Mouse (Mus musculus) forebrain, embryonic 11.5 days (tissue): ENCODE measurements around the gene Mok. TPM values are rescaled to one million over a fixed set of nuclear protein-coding genes. Genes with fewer than 3 reads are reported as not detected.

Experiments used
- ATAC-seq: fragments of 200-750 bp; cut with Nextera tagmentation; replicated peaks from 2 replicates; pipeline ENCODE4 v1.8.0; 2017; ENCODE audit warnings: moderate TSS enrichment; ENCODE audit not compliant: low FRiP score
- DNase-seq: peaks from one replicate; pipeline ENCODE4 v3.0.0-alpha.2; 2017; ENCODE audit warnings: low spot score
- H3K27ac ChIP-seq: fragments of 300-500 bp; sonication (generic); 2 replicates; pipeline ENCODE4 v1.5.1; 2014; ENCODE audit warnings: low read depth, low read length
- H3K27me3 ChIP-seq: fragments of 300-500 bp; sonication (generic); 2 replicates; pipeline ENCODE4 v1.6.1; 2014; ENCODE audit warnings: mild to moderate bottlenecking, low read length, mixed read lengths; ENCODE audit not compliant: control insufficient read depth, insufficient read depth
- H3K36me3 ChIP-seq: fragments of 300-500 bp; sonication (generic); 2 replicates; pipeline ENCODE4 v1.6.1; 2014; ENCODE audit warnings: mild to moderate bottlenecking, low read length, moderate library complexity, mixed read lengths; ENCODE audit not compliant: control insufficient read depth, insufficient read depth
- H3K4me1 ChIP-seq: fragments of 300-500 bp; sonication (generic); replicated peaks from 2 replicates; pipeline ENCODE4 v1.6.1; 2014; ENCODE audit warnings: low read length, mixed read lengths; ENCODE audit not compliant: control insufficient read depth, insufficient read depth
- H3K4me2 ChIP-seq: fragments of 300-500 bp; sonication (generic); 2 replicates; pipeline ENCODE4 v1.6.1; 2014; ENCODE audit warnings: low read depth, mild to moderate bottlenecking, low read length, moderate library complexity, mixed read lengths; ENCODE audit not compliant: severe bottlenecking
- H3K4me3 ChIP-seq: fragments of 300-500 bp; sonication (generic); 2 replicates; pipeline ENCODE4 v1.5.1; 2014; ENCODE audit warnings: low read depth, low read length
- H3K9ac ChIP-seq: fragments of 300-500 bp; sonication (generic); 2 replicates; pipeline ENCODE4 v1.6.1; 2014; ENCODE audit warnings: low read length
- H3K9me3 ChIP-seq: fragments of 300-500 bp; sonication (generic); 2 replicates; pipeline ENCODE4 v1.6.1; 2016; ENCODE audit warnings: low read length, mixed read lengths; ENCODE audit not compliant: control insufficient read depth
- WGBS: fragments of 180-500 bp; shearing (Covaris S2); extraction: QIAGEN DNeasy Blood & Tissue Kit; methylation state at CpG from one replicate; pipeline ENCODE4 v1.1.7; 2014; 5-methylcytosine and 5-hydroxymethylcytosine counted together
- polyA plus RNA-seq: library from polyadenylated mRNA; unstranded; fragments of >200 nt; fragmentation: Nextera tagmentation; extraction: Ambion mirVana; gene quantifications from 2 replicates; pipeline ENCODE4 v1.2.1, GENCODE M21; 2014

The Mok gene
- polyA plus RNA-seq, 1 experiment from 2014 or later, result 12.5 TPM

DNA sequence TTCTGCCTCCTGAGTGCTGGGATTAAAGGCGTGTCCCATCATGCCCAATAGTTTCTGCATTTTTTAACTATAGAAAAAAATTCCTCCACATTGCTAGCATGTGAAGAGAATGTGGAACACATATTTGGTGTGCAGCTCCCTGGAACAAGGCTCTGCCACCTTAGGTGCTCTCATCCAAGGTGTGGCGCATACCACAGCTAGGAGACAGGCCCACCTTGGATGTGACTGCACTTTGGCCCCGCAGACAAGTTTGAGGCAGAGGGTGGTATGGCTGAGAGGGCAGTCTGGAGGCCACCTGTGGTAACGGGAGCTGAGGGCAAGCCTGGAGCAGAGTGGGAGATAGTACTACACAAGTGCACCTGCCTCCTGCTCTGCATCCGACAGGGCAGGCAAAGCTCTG is 31.9 kb downstream of the Mok start:
- ATAC-seq (no peak), DNase-seq (no peak)
- 80% methylated on average over 5 of the region's 5 CpGs for WGBS
- H3K9ac ChIP-seq, result no peak overlapping the region
- no peaks in the 10 kb centered on the region for H3K27me3 ChIP-seq
- H3K4me3 ChIP-seq, result no peak overlapping the region
- no peak overlapping the region for H3K4me2 ChIP-seq
- H3K9me3 ChIP-seq, result no peaks in the 10 kb centered on the region
- no peak overlapping the region for H3K27ac ChIP-seq
- H3K36me3 ChIP-seq, result no peaks in the 10 kb centered on the region
- H3K4me1 ChIP-seq, result 0 out of 2 replicates have a peak, but pooled peaks cover 5% of the 10 kb centered on the region

DNA sequence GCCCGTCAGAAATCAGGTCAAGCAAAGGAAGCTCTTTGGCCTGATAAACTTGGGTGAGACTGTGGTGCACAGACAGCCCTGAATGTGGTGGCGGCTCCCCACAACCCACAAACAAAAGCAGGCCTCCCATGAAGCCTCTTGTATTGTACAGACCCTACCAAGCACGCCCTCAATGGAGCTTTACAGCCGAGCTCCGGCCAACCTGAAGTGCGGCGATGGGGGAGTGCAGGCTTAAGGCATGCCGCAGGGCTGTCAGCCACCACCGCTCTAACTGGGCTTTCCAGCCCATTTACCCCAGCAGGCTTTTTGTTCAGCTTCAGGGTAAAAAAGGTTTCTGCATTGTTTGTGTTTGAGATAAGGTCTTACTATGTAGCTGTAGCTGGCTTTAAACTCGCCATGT is 32.3 kb downstream of the Mok start:
- 21% methylated on average over 10 of the region's 10 CpGs for WGBS
- Histone ChIP-seq H3K4me2 (no peak overlapping the region), H3K36me3 (no peaks in the 10 kb centered on the region), H3K4me3 (no peak overlapping the region), H3K4me1 (0 out of 2 replicates have a peak, but pooled peaks cover 5% of the 10 kb centered on the region), H3K9me3 (no peaks in the 10 kb centered on the region), H3K27me3 (no peaks in the 10 kb centered on the region), H3K27ac (no peak overlapping the region), H3K9ac (no peak overlapping the region)
- ATAC-seq, result no peak
- DNase-seq, result no peak

DNA sequence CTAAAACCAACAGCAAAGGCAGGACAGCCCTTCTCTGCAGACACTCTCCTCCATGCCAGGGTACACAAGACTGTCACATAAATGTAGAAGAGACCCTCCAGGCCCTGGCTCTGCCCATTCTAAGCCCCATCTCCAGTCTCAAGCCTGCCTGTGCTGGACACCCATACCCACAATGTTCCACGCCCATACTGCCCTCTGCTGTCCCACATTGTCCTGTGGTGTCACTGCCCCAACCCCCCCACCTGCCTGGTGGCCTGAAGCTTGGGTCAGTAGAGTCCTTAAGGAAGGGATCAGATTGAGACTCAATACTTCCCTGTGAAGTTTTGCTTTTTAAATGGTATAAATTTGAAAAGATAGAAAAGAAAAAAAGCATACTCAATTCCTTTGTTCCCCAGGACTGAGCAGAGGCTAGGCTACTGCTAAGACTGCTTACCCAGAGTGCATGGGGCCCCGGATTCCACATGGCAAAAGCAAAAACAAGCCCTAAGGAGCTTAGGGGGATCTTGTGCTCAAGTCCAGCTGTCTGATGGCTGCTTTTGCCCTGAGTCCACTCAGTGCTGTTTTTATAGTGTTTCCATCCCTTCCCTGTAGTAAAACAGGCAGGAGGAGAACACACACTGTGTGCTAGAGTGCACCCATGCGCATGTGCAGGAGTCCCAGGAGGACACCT is 34.3 kb downstream of the Mok start:
- Histone ChIP-seq H3K27me3 (no peaks in the 10 kb centered on the region), H3K4me1 (0 out of 2 replicates have a peak, but pooled peaks cover 5% of the 10 kb centered on the region), H3K9ac (no peak overlapping the region), H3K36me3 (no peaks in the 10 kb centered on the region), H3K9me3 (no peaks in the 10 kb centered on the region), H3K27ac (no peak overlapping the region), H3K4me2 (no peak overlapping the region), H3K4me3 (no peak overlapping the region)
- DNase-seq, result no peak
- no peak for ATAC-seq
- WGBS, result 73% methylated on average over 3 of the region's 3 CpGs

DNA sequence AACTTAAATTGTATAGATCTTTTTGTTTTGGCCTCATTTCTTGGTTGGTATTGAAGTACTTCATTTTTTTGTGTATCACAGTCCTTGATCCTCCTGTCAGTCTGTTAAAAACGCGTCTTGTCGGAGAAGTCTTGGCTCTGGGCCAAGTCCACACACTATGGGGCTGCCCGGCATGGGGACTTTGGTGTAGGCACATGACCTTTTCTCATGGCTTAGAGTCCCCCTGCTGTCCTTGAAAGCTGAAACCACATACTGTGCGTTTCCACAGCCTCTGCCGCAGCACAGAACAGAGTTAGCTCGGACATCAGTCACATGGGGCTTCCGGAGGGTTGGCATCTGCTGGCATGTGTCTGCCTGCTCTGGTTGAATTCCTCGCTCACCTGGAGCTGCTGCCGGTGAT is 36.5 kb downstream of the Mok start:
- H3K36me3 ChIP-seq, result no peaks in the 10 kb centered on the region
- peak; percentile 60; the same call in 1 of the 2 replicates for ATAC-seq

DNA sequence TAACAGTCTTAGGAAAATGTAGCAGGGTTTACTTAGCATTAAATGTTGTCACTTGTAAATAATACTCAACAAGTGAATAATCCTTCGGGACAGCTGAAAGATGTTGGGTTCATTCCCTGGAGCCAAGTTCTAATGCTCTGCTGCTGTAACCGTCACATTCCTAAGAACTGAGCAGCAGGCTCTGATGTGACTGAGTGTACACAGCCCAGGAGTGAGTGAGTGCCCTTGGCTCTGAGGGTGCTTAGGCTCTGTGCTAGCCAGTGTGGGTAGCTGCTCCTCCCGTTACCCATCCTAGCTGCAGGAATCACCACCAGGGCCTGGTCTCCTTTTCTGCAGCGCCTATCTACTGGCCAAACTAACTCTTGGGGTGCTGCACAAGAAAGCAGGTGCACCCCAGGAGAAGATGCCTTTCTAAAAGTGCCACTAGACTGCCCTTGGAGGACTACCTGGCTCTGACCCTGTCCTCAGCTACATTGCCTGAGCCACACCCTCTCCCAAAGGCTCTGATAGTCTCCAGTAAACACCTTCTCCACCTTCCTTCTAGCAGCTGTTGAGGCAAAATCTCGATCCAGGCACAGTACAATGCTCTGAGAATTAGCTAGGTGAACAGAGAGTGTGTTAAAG is 38.0 kb downstream of the Mok start:
- no peak for ATAC-seq
- H3K27me3 ChIP-seq, result no peaks in the 10 kb centered on the region
- H3K4me2 ChIP-seq, result no peak overlapping the region

More for the DNA sequence above, 36.5 kb downstream of the Mok start:
- Histone ChIP-seq H3K4me1 (0 out of 2 replicates have a peak, but pooled peaks cover 5% of the 10 kb centered on the region), H3K4me3 (no peak overlapping the region), H3K4me2 (no peak overlapping the region), H3K9ac (no peak overlapping the region), H3K27ac (no peak overlapping the region), H3K9me3 (no peaks in the 10 kb centered on the region), H3K27me3 (no peaks in the 10 kb centered on the region)
- peak; percentile 64 for DNase-seq
- 39% methylated on average over 10 of the region's 10 CpGs for WGBS

DNA sequence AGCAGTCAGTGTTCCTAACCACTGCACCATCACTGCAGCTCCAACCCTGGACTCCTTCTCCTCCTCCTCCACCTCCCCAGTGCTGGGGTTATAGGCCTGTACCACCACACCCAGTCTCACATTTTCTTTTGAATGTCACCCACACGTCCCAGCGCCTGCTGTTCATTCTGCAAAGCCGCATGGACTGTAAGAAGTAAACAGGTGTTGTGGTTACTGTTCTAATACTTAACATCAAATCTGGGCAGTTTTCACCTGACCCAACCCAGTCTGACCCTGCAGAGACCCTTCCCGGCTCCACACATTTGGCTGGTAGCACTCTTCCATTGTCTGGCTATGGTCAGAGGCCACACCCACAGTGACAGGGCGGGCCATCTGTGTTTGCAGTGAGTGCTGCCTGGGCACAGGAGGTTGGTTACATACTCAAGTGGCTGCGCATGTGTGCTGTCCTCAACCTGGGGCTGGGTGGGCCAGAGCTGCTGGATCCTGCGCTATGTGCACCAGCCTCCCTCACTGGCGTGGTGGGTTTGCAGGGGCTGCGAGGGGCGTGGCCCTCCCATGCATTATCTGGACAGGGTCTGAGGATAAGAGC is 38.8 kb downstream of the Mok start:
- Histone ChIP-seq H3K4me3 (no peak overlapping the region), H3K4me2 (no peak overlapping the region), H3K9me3 (no peaks in the 10 kb centered on the region), H3K4me1 (0 out of 2 replicates have a peak, but pooled peaks cover 2% of the 10 kb centered on the region), H3K27ac (no peak overlapping the region), H3K27me3 (no peaks in the 10 kb centered on the region), H3K36me3 (no peaks in the 10 kb centered on the region), H3K9ac (no peak overlapping the region)
- DNase-seq (no peak), ATAC-seq (no peak)
- 83% methylated on average over 10 of the region's 10 CpGs for WGBS

More for the DNA sequence above, 38.0 kb downstream of the Mok start:
- H3K27ac ChIP-seq, result no peak overlapping the region
- H3K9ac ChIP-seq, result no peak overlapping the region
- H3K4me1 ChIP-seq, result 0 out of 2 replicates have a peak, but pooled peaks cover 2% of the 10 kb centered on the region
- H3K36me3 ChIP-seq, result no peaks in the 10 kb centered on the region
- H3K4me3 ChIP-seq, result no peak overlapping the region
- 91% methylated on average over 5 of the region's 5 CpGs for WGBS
- no peak for DNase-seq
- H3K9me3 ChIP-seq, result no peaks in the 10 kb centered on the region

DNA sequence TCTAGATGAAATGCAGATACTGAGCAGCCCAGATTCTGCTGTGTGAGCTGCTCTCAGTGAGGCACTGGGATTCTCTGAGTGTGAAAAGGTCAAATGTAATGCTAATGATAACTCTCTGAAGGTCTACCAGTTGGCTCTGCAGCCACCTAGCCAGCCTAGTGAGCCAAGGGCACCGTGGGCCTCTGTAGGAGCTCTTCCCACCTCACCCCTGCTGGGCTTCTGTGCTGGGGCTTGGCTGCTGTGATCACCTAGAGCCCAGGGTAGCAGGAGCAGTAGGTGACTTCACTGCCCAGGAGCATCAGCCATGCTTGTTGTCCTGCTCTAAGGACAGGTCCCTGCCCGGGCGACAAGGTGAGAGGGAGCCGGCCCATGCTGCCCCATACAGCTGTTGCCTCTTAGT is 41.5 kb downstream of the Mok start:
- Histone ChIP-seq H3K4me1 (no peaks in the 10 kb centered on the region), H3K9me3 (no peaks in the 10 kb centered on the region), H3K27me3 (no peaks in the 10 kb centered on the region), H3K4me2 (no peak overlapping the region), H3K4me3 (no peak overlapping the region), H3K27ac (no peak overlapping the region), H3K9ac (no peak overlapping the region), H3K36me3 (no peaks in the 10 kb centered on the region)
- 95% methylated on average over 4 of the region's 4 CpGs for WGBS
- ATAC-seq, result no peak
- no peak for DNase-seq

DNA sequence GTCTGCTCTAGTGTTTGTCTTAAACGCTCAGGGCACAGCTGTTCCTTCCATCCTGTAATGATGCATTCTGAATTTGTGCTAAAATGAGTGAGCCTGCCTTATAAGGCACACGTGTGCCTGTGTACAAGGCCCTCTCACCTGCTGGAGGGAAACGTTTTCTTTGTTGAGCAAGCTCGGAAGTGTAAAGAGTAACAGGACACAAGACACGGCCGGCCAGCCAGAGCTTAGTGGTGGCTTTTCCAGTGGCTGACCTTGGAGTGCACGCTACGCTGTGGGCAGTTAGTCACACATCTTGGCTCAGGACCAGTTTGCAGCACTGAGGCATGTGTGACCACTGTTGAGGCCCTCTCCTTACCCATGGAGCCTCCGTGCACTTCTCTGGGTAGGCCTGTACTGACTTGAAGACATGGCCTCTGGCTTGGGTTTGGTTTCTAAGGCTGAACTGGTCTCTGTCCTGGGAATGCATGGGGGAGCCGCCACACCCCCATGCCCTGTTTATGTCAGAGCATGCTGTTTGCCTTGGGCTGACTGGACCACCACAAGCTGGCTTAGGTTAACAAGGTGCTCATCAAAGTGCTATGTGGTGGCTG is 42.8 kb downstream of the Mok start:
- H3K36me3 ChIP-seq, result no peaks in the 10 kb centered on the region
- no peak overlapping the region for H3K9ac ChIP-seq
- no peak overlapping the region for H3K27ac ChIP-seq
- 93% methylated on average over 10 of the region's 10 CpGs for WGBS
- ATAC-seq (no peak), DNase-seq (no peak)
- no peak overlapping the region for H3K4me2 ChIP-seq
- no peaks in the 10 kb centered on the region for H3K27me3 ChIP-seq
- H3K4me3 ChIP-seq, result no peak overlapping the region
- no peaks in the 10 kb centered on the region for H3K9me3 ChIP-seq
- H3K4me1 ChIP-seq, result no peaks in the 10 kb centered on the region
